Mouse (Mus musculus) liver, embryonic 11.5 days (tissue): ENCODE measurements at regions not wholly inside any gene's neighbourhood (a gene's known extent, or its start where the extent isn't known, plus 50 kb on each side); places are given as distances from the start of the nearest gene placed in this dataset.
"Not testable (repeated sequence)": the region's sequence is repeated elsewhere in the genome, so short reads cannot be mapped to it uniquely, and the experiment has no call there.

Source experiments
- ATAC-seq: fragments of 200-750 bp; cut with Nextera tagmentation; replicated peaks from 2 replicates; pipeline ENCODE4 v1.8.0; 2017; ENCODE audit warnings: moderate number of reproducible peaks, mild to moderate bottlenecking, moderate TSS enrichment, moderate library complexity; ENCODE audit not compliant: low FRiP score
- DNase-seq: peaks from one replicate; pipeline ENCODE4 v3.0.0-alpha.2; 2017; ENCODE audit warnings: low spot score
- H3K27ac ChIP-seq: fragments of 300-500 bp; sonication (generic); 2 replicates; pipeline ENCODE4 v1.5.1; 2014; ENCODE audit warnings: mild to moderate bottlenecking, low read depth, low read length, control low read depth
- H3K27me3 ChIP-seq: fragments of 300-500 bp; sonication (generic); replicated peaks from 2 replicates; pipeline ENCODE4 v1.6.1; 2014; ENCODE audit warnings: low read length, mixed read lengths; ENCODE audit not compliant: control insufficient read depth, insufficient read depth
- H3K36me3 ChIP-seq: fragments of 300-500 bp; sonication (generic); 2 replicates; pipeline ENCODE4 v1.6.1; 2014; ENCODE audit warnings: mild to moderate bottlenecking, low read length, moderate library complexity, mixed read lengths; ENCODE audit not compliant: control insufficient read depth, insufficient read depth
- H3K4me1 ChIP-seq: fragments of 300-500 bp; sonication (generic); replicated peaks from 2 replicates; pipeline ENCODE4 v1.6.1; 2014; ENCODE audit warnings: low read length, mixed read lengths; ENCODE audit not compliant: control insufficient read depth, insufficient read depth
- H3K4me2 ChIP-seq: fragments of 300-500 bp; sonication (generic); 2 replicates; pipeline ENCODE4 v1.6.1; 2014; ENCODE audit warnings: mild to moderate bottlenecking, control low read depth, moderate library complexity
- H3K4me3 ChIP-seq: fragments of 300-500 bp; sonication (generic); 2 replicates; pipeline ENCODE4 v1.5.1; 2014; ENCODE audit warnings: low read depth, low read length, control low read depth
- H3K9ac ChIP-seq: fragments of 300-500 bp; sonication (generic); 2 replicates; pipeline ENCODE4 v1.6.1; 2014; ENCODE audit warnings: low read depth, low read length, control low read depth
- H3K9me3 ChIP-seq: fragments of 300-500 bp; sonication (generic); 2 replicates; pipeline ENCODE4 v1.6.1; 2016; ENCODE audit warnings: low read length, inconsistent platforms, mixed read lengths; ENCODE audit not compliant: control insufficient read depth
- WGBS: fragments of 180-500 bp; shearing (Covaris S2); extraction: QIAGEN DNeasy Blood & Tissue Kit; methylation state at CpG from one replicate; pipeline ENCODE4 v1.1.7; 2014; 5-methylcytosine and 5-hydroxymethylcytosine counted together

- not testable (repeated sequence) for DNase-seq, H3K9ac ChIP-seq, H3K4me2 ChIP-seq, H3K27ac ChIP-seq, ATAC-seq, H3K4me3 ChIP-seq, H3K36me3 ChIP-seq, H3K27me3 ChIP-seq, H3K9me3 ChIP-seq, H3K4me1 ChIP-seq
- 67% methylated on average over 12 of the region's 12 CpGs for WGBS
Observed at GRCm38 (mm10) chr12:71718412-71718811, 112.5 kb upstream of the Daam1 start.

GRCm38 (mm10) chr12:71718911-71719310 is 112.0 kb upstream of the Daam1 start:
- H3K9me3 ChIP-seq, result no peaks in the 10 kb centered on the region
- H3K27me3 ChIP-seq, result no peaks in the 10 kb centered on the region
- no peak overlapping the region for H3K27ac ChIP-seq
- WGBS, result 62% methylated on average over 7 of the region's 7 CpGs
- H3K36me3 ChIP-seq, result no peaks in the 10 kb centered on the region
- ATAC-seq, result no peak
- no peak overlapping the region for H3K4me3 ChIP-seq
- no peak for DNase-seq
- no peaks in the 10 kb centered on the region for H3K4me1 ChIP-seq
- no peak overlapping the region for H3K9ac ChIP-seq
- H3K4me2 ChIP-seq, result no peak overlapping the region

- WGBS, result 45% methylated on average over 5 of the region's 5 CpGs
- Histone ChIP-seq H3K4me1 (no peaks in the 10 kb centered on the region), H3K4me3 (no peak overlapping the region), H3K9me3 (no peaks in the 10 kb centered on the region), H3K27me3 (no peaks in the 10 kb centered on the region), H3K4me2 (no peak overlapping the region), H3K9ac (no peak overlapping the region), H3K36me3 (no peaks in the 10 kb centered on the region), H3K27ac (no peak overlapping the region)
- ATAC-seq (no peak), DNase-seq (no peak)
Observed at GRCm38 (mm10) chr12:71725140-71725539, 105.7 kb upstream of the Daam1 start.

GRCm38 (mm10) chr12:71725713-71726336 is 105.1 kb upstream of the Daam1 start:
- Histone ChIP-seq H3K27ac (no peak overlapping the region), H3K4me3 (no peak overlapping the region), H3K4me2 (no peak overlapping the region), H3K4me1 (no peaks in the 10 kb centered on the region), H3K36me3 (no peaks in the 10 kb centered on the region), H3K9me3 (no peaks in the 10 kb centered on the region), H3K9ac (no peak overlapping the region), H3K27me3 (no peaks in the 10 kb centered on the region)
- ATAC-seq (no peak), DNase-seq (no peak)
- 78% methylated on average over 4 of the region's 4 CpGs for WGBS

- Histone ChIP-seq H3K9me3 (no peaks in the 10 kb centered on the region), H3K4me3 (no peak overlapping the region), H3K27me3 (no peaks in the 10 kb centered on the region), H3K36me3 (no peaks in the 10 kb centered on the region), H3K4me2 (no peak overlapping the region), H3K27ac (no peak overlapping the region), H3K9ac (no peak overlapping the region), H3K4me1 (no peaks in the 10 kb centered on the region)
- WGBS, result 81% methylated on average over 2 of the region's 2 CpGs
- ATAC-seq (no peak), DNase-seq (no peak)
Observed at GRCm38 (mm10) chr12:71743345-71743744, 87.5 kb upstream of the Daam1 start.

GRCm38 (mm10) chr12:71746011-71746410 is 84.9 kb upstream of the Daam1 start:
- H3K27me3 ChIP-seq, result no peaks in the 10 kb centered on the region
- H3K36me3 ChIP-seq, result no peaks in the 10 kb centered on the region
- H3K4me3 ChIP-seq, result no peak overlapping the region
- no peak for ATAC-seq
- H3K9ac ChIP-seq, result no peak overlapping the region
- H3K4me2 ChIP-seq, result no peak overlapping the region
- no peaks in the 10 kb centered on the region for H3K4me1 ChIP-seq
- no peak overlapping the region for H3K27ac ChIP-seq
- no peaks in the 10 kb centered on the region for H3K9me3 ChIP-seq
- 70% methylated on average over 6 of the region's 6 CpGs for WGBS
- DNase-seq, result no peak

- H3K4me3 ChIP-seq, result no peak overlapping the region
- no peaks in the 10 kb centered on the region for H3K36me3 ChIP-seq
- no peak overlapping the region for H3K4me2 ChIP-seq
- H3K9me3 ChIP-seq, result no peaks in the 10 kb centered on the region
- H3K27me3 ChIP-seq, result no peaks in the 10 kb centered on the region
- DNase-seq (no peak), ATAC-seq (no peak)
- H3K27ac ChIP-seq, result no peak overlapping the region
- 76% methylated on average over 10 of the region's 10 CpGs for WGBS
- no peaks in the 10 kb centered on the region for H3K4me1 ChIP-seq
- H3K9ac ChIP-seq, result no peak overlapping the region
Observed at GRCm38 (mm10) chr12:71747386-71747785, 83.5 kb upstream of the Daam1 start.

- Histone ChIP-seq H3K9ac (no peak overlapping the region), H3K27ac (no peak overlapping the region), H3K4me1 (no peaks in the 10 kb centered on the region), H3K36me3 (no peaks in the 10 kb centered on the region), H3K27me3 (no peaks in the 10 kb centered on the region), H3K4me2 (no peak overlapping the region), H3K9me3 (no peaks in the 10 kb centered on the region), H3K4me3 (no peak overlapping the region)
- ATAC-seq (no peak), DNase-seq (peak; percentile 15)
- WGBS, result 71% methylated on average over 14 of the region's 14 CpGs
Observed at GRCm38 (mm10) chr12:71747831-71748368, 83.0 kb upstream of the Daam1 start.

- no peak overlapping the region for H3K4me3 ChIP-seq
- H3K27ac ChIP-seq, result no peak overlapping the region
- DNase-seq (no peak), ATAC-seq (no peak)
- H3K36me3 ChIP-seq, result no peaks in the 10 kb centered on the region
- H3K4me1 ChIP-seq, result no peaks in the 10 kb centered on the region
- WGBS, result 56% methylated on average over 4 of the region's 4 CpGs
- no peaks in the 10 kb centered on the region for H3K9me3 ChIP-seq
- no peak overlapping the region for H3K9ac ChIP-seq
- H3K4me2 ChIP-seq, result no peak overlapping the region
- no peaks in the 10 kb centered on the region for H3K27me3 ChIP-seq
Observed at GRCm38 (mm10) chr12:71748731-71749130, 82.1 kb upstream of the Daam1 start.
